Mouse (Mus musculus): Measurements from ENCODE around the gene Gatad2a.
"Not testable (repeated sequence)": the region's sequence is repeated elsewhere in the genome, so short reads cannot be mapped to it uniquely, and the experiment has no call there.

DNA sequence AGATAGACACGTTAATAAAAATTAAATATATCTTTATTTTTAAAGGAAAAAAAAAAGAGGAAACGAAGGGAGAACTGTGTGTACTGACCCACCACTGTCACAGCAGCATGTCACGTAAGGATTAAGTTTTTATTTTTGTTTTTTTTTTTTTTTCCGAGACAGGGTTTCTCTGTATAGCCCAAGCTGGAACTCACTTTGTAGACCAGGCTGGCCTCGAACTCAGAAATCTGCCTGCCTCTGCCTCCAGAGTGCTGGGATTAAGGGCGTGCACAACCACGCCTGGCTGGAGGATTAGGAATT is 5.7 kb upstream of the Gatad2a start:
- not testable (repeated sequence) for TF ChIP-seq CTCF (IDR thresholded peaks at IDR 0.05; ENCODE audit: borderline replicate concordance, insufficient read depth, low read depth, low read length); POLR2A (IDR thresholded peaks at IDR 0.05; ENCODE audit: borderline replicate concordance, insufficient read depth, low read length)

Data from cerebellum, adult 2 months (tissue).